Comparison of ENCODE assay signal across 15 mouse cellular contexts in the genomic region with DNA sequence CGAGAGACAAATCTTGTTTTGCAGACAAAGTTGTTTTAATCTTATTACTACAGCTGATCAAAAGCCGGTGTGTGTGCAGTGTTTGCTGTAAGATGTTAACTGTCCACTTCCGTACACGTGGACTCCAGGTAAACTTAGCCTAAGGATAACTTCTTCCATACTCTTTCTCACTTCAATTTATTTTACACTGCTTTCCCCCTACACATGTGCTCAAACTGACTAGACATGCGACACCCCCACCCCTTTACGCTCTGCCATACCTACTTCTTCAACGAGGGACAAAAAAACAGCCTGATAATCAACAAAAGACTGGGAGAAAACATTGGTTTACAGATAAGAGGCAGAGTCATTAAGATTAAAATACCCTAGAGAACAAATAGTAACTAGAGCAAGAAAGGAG. TPM values are rescaled to one million over a fixed set of nuclear protein-coding genes. Genes with fewer than 3 reads are reported as not detected.
DNase-seq lines count a peak whose midpoint lies in the region; ATAC-seq and TF ChIP-seq lines count a peak whose summit lies in the region.
"Not testable (repeated sequence)": the region's sequence is repeated elsewhere in the genome, so short reads cannot be mapped to it uniquely, and the experiment has no call there.
"Had no signal": no experiment of that assay in that cellular context is flagged by ENCODE, and none has a peak within 500 bp of the region (broad histone marks: within the 10 kb centered on the region; RNA-seq: fewer than 3 reads in every experiment).

No protein-coding gene starts in this region.

- H3K27me3 ChIP-seq in forebrain, embryonic 11.5 days (ENCODE audit: control insufficient read depth, insufficient read depth, low read length); heart, embryonic 14.5 days (ENCODE audit: control insufficient read depth, insufficient read depth, low read length); intestine, embryonic 16.5 days (replicated peaks; ENCODE audit: control insufficient read depth, insufficient read depth, low read length); limb, embryonic 14.5 days (ENCODE audit: control insufficient read depth, insufficient read depth, low read length); midbrain, embryonic 12.5 days; stomach, embryonic 14.5 days (ENCODE audit: control insufficient read depth, insufficient read depth, low read length): not testable (repeated sequence)

- 70% methylated on average over 7 of the region's 7 CpGs for WGBS in forebrain, embryonic 11.5 days
- WGBS in heart, embryonic 14.5 days: 58% methylated on average over 7 of the region's 7 CpGs
- WGBS in intestine, embryonic 16.5 days: 64% methylated on average over 7 of the region's 7 CpGs
- WGBS in limb, embryonic 14.5 days: 68% methylated on average over 7 of the region's 7 CpGs
- 66% methylated on average over 7 of the region's 7 CpGs for WGBS in midbrain, embryonic 12.5 days
- 67% methylated on average over 7 of the region's 7 CpGs for WGBS in stomach, embryonic 14.5 days

- H3K36me3 ChIP-seq in forebrain, embryonic 11.5 days (ENCODE audit: control insufficient read depth, insufficient read depth, low read length); heart, embryonic 14.5 days (ENCODE audit: control insufficient read depth, insufficient read depth, low read length); intestine, embryonic 16.5 days (ENCODE audit: control insufficient read depth, insufficient read depth, low read length); limb, embryonic 14.5 days (ENCODE audit: control insufficient read depth, insufficient read depth, low read length); midbrain, embryonic 12.5 days; stomach, embryonic 14.5 days (ENCODE audit: control insufficient read depth, insufficient read depth, low read length): not testable (repeated sequence)

- H3K27ac ChIP-seq in forebrain, embryonic 11.5 days (ENCODE audit: low read depth, low read length); heart, embryonic 14.5 days (replicated peaks in 1 of 2; ENCODE audit: control insufficient read depth in 1 of 2, insufficient read depth in 1 of 2, low read depth in 2 of 2, low read length in 2 of 2); intestine, embryonic 16.5 days (ENCODE audit: low read length); limb, embryonic 14.5 days (replicated peaks; ENCODE audit: low read depth, low read length); midbrain, embryonic 12.5 days (replicated peaks); stomach, embryonic 14.5 days (ENCODE audit: low read length): not testable (repeated sequence)

- DNase-seq in MN1 (ENCODE audit: low spot score): peak; percentile 14
- DNase-seq in forebrain, embryonic 11.5 days (ENCODE audit: low spot score): peak; percentile 47
- DNase-seq in limb, embryonic 14.5 days (ENCODE audit: low spot score): not testable (repeated sequence)

- not testable (repeated sequence) for H3K4me2 ChIP-seq in forebrain, embryonic 11.5 days (ENCODE audit: low read depth, low read length, severe bottlenecking); heart, embryonic 14.5 days (ENCODE audit: low read length); intestine, embryonic 16.5 days (ENCODE audit: low read depth, low read length); limb, embryonic 14.5 days (replicated peaks; ENCODE audit: low read depth, low read length, severe bottlenecking); midbrain, embryonic 12.5 days (replicated peaks); stomach, embryonic 14.5 days (replicated peaks; ENCODE audit: low read depth, low read length)

- not testable (repeated sequence) for H3K4me1 ChIP-seq in forebrain, embryonic 11.5 days (replicated peaks; ENCODE audit: control insufficient read depth, insufficient read depth, low read length); heart, embryonic 14.5 days (ENCODE audit: control insufficient read depth in 2 of 2, insufficient read depth in 2 of 2, low read length in 2 of 2); intestine, embryonic 16.5 days (ENCODE audit: control insufficient read depth, insufficient read depth, low read length); limb, embryonic 14.5 days (ENCODE audit: control insufficient read depth, insufficient read depth, low read length); midbrain, embryonic 12.5 days; stomach, embryonic 14.5 days (ENCODE audit: control insufficient read depth, insufficient read depth, low read length)

- not testable (repeated sequence) for TF ChIP-seq POLR2A in limb, embryonic 14.5 days (IDR thresholded peaks at IDR 0.05; ENCODE audit: borderline replicate concordance, extremely low read depth, insufficient read depth, insufficient read length)

- ATAC-seq in forebrain, embryonic 11.5 days (replicated peaks; ENCODE audit: low FRiP score): peak; percentile 74
- ATAC-seq in heart, embryonic 14.5 days (ENCODE audit: insufficient number of reproducible peaks, insufficient read depth, low FRiP score, low read depth): peak; percentile 61
- ATAC-seq in intestine, embryonic 16.5 days: peak; percentile 36; the same call in 1 of the 2 replicates
- ATAC-seq in limb, embryonic 14.5 days (ENCODE audit: low FRiP score, low read depth): 0 out of 2 replicates have a peak, but pooled peaks have one; percentile 19
- ATAC-seq in midbrain, embryonic 12.5 days (ENCODE audit: low FRiP score, low read depth): peak; percentile 41; the same call in 1 of the 2 replicates
- peak; percentile 82 for ATAC-seq in stomach, embryonic 14.5 days (ENCODE audit: insufficient number of reproducible peaks, insufficient read depth, low FRiP score, low read depth)

- peaks cover 11% of the 10 kb centered on the region for H3K9me3 ChIP-seq in forebrain, embryonic 11.5 days (ENCODE audit: control insufficient read depth, low read length)
- peaks cover 12% of the 10 kb centered on the region for H3K9me3 ChIP-seq in heart, embryonic 14.5 days (ENCODE audit: control insufficient read depth, low read length)
- H3K9me3 ChIP-seq in intestine, embryonic 16.5 days (ENCODE audit: control insufficient read depth, low read length): 0 out of 2 replicates have a peak, but pooled peaks cover 12% of the 10 kb centered on the region
- H3K9me3 ChIP-seq in limb, embryonic 14.5 days (ENCODE audit: control insufficient read depth, low read length): peaks cover 12% of the 10 kb centered on the region; the same call in 1 of the 2 replicates
- H3K9me3 ChIP-seq in midbrain, embryonic 12.5 days: peaks cover 26% of the 10 kb centered on the region
- peaks cover 13% of the 10 kb centered on the region; the same call in 1 of the 2 replicates for H3K9me3 ChIP-seq in stomach, embryonic 14.5 days (ENCODE audit: control insufficient read depth, low read depth, low read length)

- not testable (repeated sequence) for H3K4me3 ChIP-seq in forebrain, embryonic 11.5 days (ENCODE audit: low read depth, low read length); heart, embryonic 14.5 days (ENCODE audit: control insufficient read depth in 1 of 2, insufficient read depth in 1 of 2, low read depth in 1 of 2, low read length in 2 of 2); intestine, embryonic 16.5 days (ENCODE audit: low read length); limb, embryonic 14.5 days (replicated peaks; ENCODE audit: low read length); midbrain, embryonic 12.5 days; stomach, embryonic 14.5 days (ENCODE audit: low read depth, low read length)

- not testable (repeated sequence) for H3K9ac ChIP-seq in forebrain, embryonic 11.5 days (ENCODE audit: low read length); heart, embryonic 14.5 days (ENCODE audit: low read length); intestine, embryonic 16.5 days (ENCODE audit: low read depth, low read length); limb, embryonic 14.5 days (ENCODE audit: low read depth, low read length, severe bottlenecking); midbrain, embryonic 12.5 days (replicated peaks); stomach, embryonic 14.5 days (replicated peaks; ENCODE audit: low read depth, low read length)

RNA-seq across cellular contexts. Expression of gene Speer4e, which starts 13.6 kb away (rescaled TPM):
- not detected in 2 replicates for polyA plus RNA-seq in forebrain, embryonic 11.5 days (2014; fragmentation: Nextera tagmentation; extraction: Ambion mirVana)
- polyA plus RNA-seq in heart, embryonic 14.5 days (2014; fragmentation: Nextera tagmentation; extraction: Ambion mirVana): 0.14 TPM in 1 of 2 replicates, not detected in the other
- not detected in 2 replicates for polyA plus RNA-seq in intestine, embryonic 16.5 days (2015; fragmentation: Nextera tagmentation; extraction: Ambion mirVana)
- polyA plus RNA-seq in limb, embryonic 14.5 days (2012; rRNA removed): not detected in 2 replicates
- not detected in 2 replicates for polyA plus RNA-seq in limb, embryonic 14.5 days (2014; fragmentation: Nextera tagmentation; extraction: Ambion mirVana)
- not detected in 2 replicates for polyA plus RNA-seq in midbrain, embryonic 12.5 days (2016; fragmentation: Nextera tagmentation; extraction: Ambion mirVana)
- polyA plus RNA-seq in stomach, embryonic 14.5 days (2014; fragmentation: Nextera tagmentation; extraction: Ambion mirVana): not detected in 2 replicates
- polyA plus RNA-seq: C2C12; cerebellum, adult 2 months; embryonic facial prominence, embryonic 14.5 days; forebrain, embryonic 13.5 days; heart, embryonic 13.5 days; limb, embryonic 10.5 days; macrophage; midbrain, embryonic 16.5 days had no signal

RNA-seq across cellular contexts. Expression of gene Gm10354, which starts 26.9 kb away (rescaled TPM):
- not detected in 2 replicates for polyA plus RNA-seq in forebrain, embryonic 11.5 days (2014; fragmentation: Nextera tagmentation; extraction: Ambion mirVana)
- not detected in 2 replicates for polyA plus RNA-seq in heart, embryonic 14.5 days (2014; fragmentation: Nextera tagmentation; extraction: Ambion mirVana)
- polyA plus RNA-seq in intestine, embryonic 16.5 days (2015; fragmentation: Nextera tagmentation; extraction: Ambion mirVana): not detected in 2 replicates
- polyA plus RNA-seq in limb, embryonic 14.5 days (2012; rRNA removed): not detected in 2 replicates
- not detected in 2 replicates for polyA plus RNA-seq in limb, embryonic 14.5 days (2014; fragmentation: Nextera tagmentation; extraction: Ambion mirVana)
- not detected in 2 replicates for polyA plus RNA-seq in midbrain, embryonic 12.5 days (2016; fragmentation: Nextera tagmentation; extraction: Ambion mirVana)
- polyA plus RNA-seq in stomach, embryonic 14.5 days (2014; fragmentation: Nextera tagmentation; extraction: Ambion mirVana): not detected in 2 replicates
- polyA plus RNA-seq: cerebellum, adult 2 months; embryonic facial prominence, embryonic 14.5 days; forebrain, embryonic 13.5 days; heart, embryonic 13.5 days; limb, embryonic 10.5 days; macrophage; midbrain, embryonic 16.5 days had no signal

RNA-seq across cellular contexts. Expression of gene Gm9758, which starts 37.1 kb away (rescaled TPM):
- polyA plus RNA-seq in forebrain, embryonic 11.5 days (2014; fragmentation: Nextera tagmentation; extraction: Ambion mirVana): not detected in 2 replicates
- not detected in 2 replicates for polyA plus RNA-seq in heart, embryonic 14.5 days (2014; fragmentation: Nextera tagmentation; extraction: Ambion mirVana)
- not detected in 2 replicates for polyA plus RNA-seq in intestine, embryonic 16.5 days (2015; fragmentation: Nextera tagmentation; extraction: Ambion mirVana)
- not detected in 2 replicates for polyA plus RNA-seq in limb, embryonic 14.5 days (2012; rRNA removed)
- not detected in 2 replicates for polyA plus RNA-seq in limb, embryonic 14.5 days (2014; fragmentation: Nextera tagmentation; extraction: Ambion mirVana)
- polyA plus RNA-seq in midbrain, embryonic 12.5 days (2016; fragmentation: Nextera tagmentation; extraction: Ambion mirVana): not detected in 2 replicates
- not detected in 2 replicates for polyA plus RNA-seq in stomach, embryonic 14.5 days (2014; fragmentation: Nextera tagmentation; extraction: Ambion mirVana)
- polyA plus RNA-seq: C2C12; cerebellum, adult 2 months; embryonic facial prominence, embryonic 14.5 days; forebrain, embryonic 13.5 days; heart, embryonic 13.5 days; limb, embryonic 10.5 days; macrophage; midbrain, embryonic 16.5 days had no signal

Comparison
In these comparisons a context has a peak if more than half of its experiments do, and no peak if none do; other contexts are left out.
1. ATAC-seq: peak in every context shown above with its lines; median percentile 82 in stomach, embryonic 14.5 days; 74 in forebrain, embryonic 11.5 days; 61 in heart, embryonic 14.5 days; 41 in midbrain, embryonic 12.5 days; 36 in intestine, embryonic 16.5 days; 19 in limb, embryonic 14.5 days.